Mouse (Mus musculus) stomach, embryonic 14.5 days (tissue): ENCODE data around the gene Casp7. TPM values are rescaled to one million over a fixed set of nuclear protein-coding genes. Genes with fewer than 3 reads are reported as not detected.
A peak's percentile ranks its signal among the peaks of the same experiment; 100 is the strongest.
"Not testable (repeated sequence)": the region's sequence is repeated elsewhere in the genome, so short reads cannot be mapped to it uniquely, and the experiment has no call there.

Experiments used
- ATAC-seq: fragments of 200-750 bp; cut with Nextera tagmentation; 2 replicates; pipeline ENCODE4 v1.8.0; 2017; ENCODE audit warnings: low read depth, moderate TSS enrichment; ENCODE audit not compliant: insufficient number of reproducible peaks, insufficient read depth, low FRiP score
- H3K27ac ChIP-seq: fragments of 300-500 bp; sonication (generic); 2 replicates; pipeline ENCODE4 v1.5.1; 2014; ENCODE audit warnings: mild to moderate bottlenecking, low read length, moderate library complexity, mixed read lengths
- H3K27me3 ChIP-seq: fragments of 300-500 bp; sonication (generic); 2 replicates; pipeline ENCODE4 v1.6.1; 2014; ENCODE audit warnings: low read length, control low read depth, mixed read lengths; ENCODE audit not compliant: control insufficient read depth, insufficient read depth
- H3K36me3 ChIP-seq: fragments of 300-500 bp; sonication (generic); 2 replicates; pipeline ENCODE4 v1.6.1; 2014; ENCODE audit warnings: mild to moderate bottlenecking, control low read depth, low read length, moderate library complexity, mixed read lengths; ENCODE audit not compliant: control insufficient read depth, insufficient read depth
- H3K4me1 ChIP-seq: fragments of 300-500 bp; sonication (generic); 2 replicates; pipeline ENCODE4 v1.6.1; 2014; ENCODE audit warnings: low read length, control low read depth, mixed read lengths; ENCODE audit not compliant: control insufficient read depth, insufficient read depth
- H3K4me2 ChIP-seq: fragments of 300-500 bp; sonication (generic); replicated peaks from 2 replicates; pipeline ENCODE4 v1.6.1; 2014; ENCODE audit warnings: low read depth, low read length, control low read depth
- H3K4me3 ChIP-seq: fragments of 300-500 bp; sonication (generic); 2 replicates; pipeline ENCODE4 v1.5.1; 2014; ENCODE audit warnings: low read depth, low read length, control low read depth
- H3K9ac ChIP-seq: fragments of 300-500 bp; sonication (generic); replicated peaks from 2 replicates; pipeline ENCODE4 v1.6.1; 2014; ENCODE audit warnings: low read depth, mild to moderate bottlenecking, control low read depth, low read length, moderate library complexity, mixed read lengths
- H3K9me3 ChIP-seq: fragments of 300-500 bp; sonication (generic); 2 replicates; pipeline ENCODE4 v1.6.1; 2016; ENCODE audit warnings: low read depth, low read length, control low read depth; ENCODE audit not compliant: control insufficient read depth
- WGBS: fragments of 180-500 bp; shearing (Covaris S2); extraction: QIAGEN DNeasy Blood & Tissue Kit; methylation state at CpG from one replicate; pipeline ENCODE4 v1.1.7; 2014; 5-methylcytosine and 5-hydroxymethylcytosine counted together
- polyA plus RNA-seq: library from polyadenylated mRNA; unstranded; fragments of >200 nt; fragmentation: Nextera tagmentation; extraction: Ambion mirVana; gene quantifications from 2 replicates; pipeline ENCODE4 v1.2.1, GENCODE M21; 2014

The Casp7 gene
- 29.1 and 31.3 TPM in 2 replicates for polyA plus RNA-seq

GRCm38 (mm10) chr19:56396669-56397621, at the start of gene Casp7:
TSS of gene Casp7 (plus strand) at chr19:56397129.
- H3K27ac ChIP-seq = peak within 1 kb of the TSS; percentile 84; the same call in 1 of the 2 replicates
- H3K36me3 ChIP-seq = no peaks in the 10 kb centered on the region
- ATAC-seq = peak; percentile 67
- H3K4me1 ChIP-seq = peaks cover 7% of the 10 kb centered on the region
- WGBS = under 1% methylated on average over 77 of the region's 78 CpGs
- H3K4me3 ChIP-seq = peak within 1 kb of the TSS; percentile 50
- H3K9ac ChIP-seq = peak within 1 kb of the TSS; percentile 69
- H3K4me2 ChIP-seq = peak within 1 kb of the TSS; percentile 93
- H3K9me3 ChIP-seq = no peaks in the 10 kb centered on the region
- H3K27me3 ChIP-seq = no peaks in the 10 kb centered on the region

DNA sequence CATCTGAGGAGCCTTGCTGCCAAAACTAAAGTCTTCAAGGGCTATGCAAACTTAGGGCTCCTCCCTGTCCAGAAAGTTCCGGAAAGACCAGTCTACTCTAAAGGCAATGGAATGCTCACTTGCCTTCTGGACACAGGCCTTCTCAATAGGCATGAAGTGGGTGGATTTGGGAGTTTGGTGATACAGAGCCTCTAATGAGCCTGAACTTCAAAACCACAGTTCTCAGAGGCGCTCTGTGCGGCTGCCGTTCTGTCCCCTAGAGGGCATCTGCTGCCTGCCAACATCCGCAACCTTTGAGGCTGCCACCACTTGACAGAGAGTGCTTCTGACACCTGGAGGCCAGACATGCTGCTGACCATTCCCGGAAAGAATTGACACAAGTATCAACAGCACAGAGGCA, 47.6 kb upstream of the Casp7 start:
- Histone ChIP-seq H3K9ac (no peak overlapping the region), H3K4me3 (no peak overlapping the region), H3K4me1 (no peaks in the 10 kb centered on the region), H3K27me3 (no peaks in the 10 kb centered on the region), H3K27ac (no peak overlapping the region), H3K9me3 (no peaks in the 10 kb centered on the region), H3K4me2 (no peak overlapping the region), H3K36me3 (no peaks in the 10 kb centered on the region)
- WGBS = 31% methylated on average over 6 of the region's 6 CpGs
- ATAC-seq = no peak

DNA sequence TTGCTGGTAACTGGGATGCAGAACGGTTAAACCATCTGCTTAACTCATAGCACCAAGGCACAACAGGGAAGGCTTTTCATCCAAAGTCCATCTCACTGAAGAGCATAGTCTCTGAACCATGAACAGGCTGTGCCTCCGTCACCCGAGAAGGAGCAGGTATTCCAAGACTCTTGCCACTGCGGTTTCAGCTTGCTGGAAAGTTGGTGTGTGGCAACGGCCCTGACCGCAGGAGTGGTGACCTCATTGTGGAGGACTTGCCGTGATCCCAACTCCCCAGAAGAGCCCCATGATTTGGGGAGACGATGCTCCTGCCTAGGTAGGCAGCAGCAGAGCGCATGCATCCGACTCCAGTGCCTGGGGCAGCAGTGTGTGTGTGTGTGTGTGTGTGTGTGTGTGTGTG, 43.2 kb upstream of the Casp7 start:
- H3K4me1 ChIP-seq = no peaks in the 10 kb centered on the region
- no peak overlapping the region for H3K4me2 ChIP-seq
- H3K36me3 ChIP-seq = no peaks in the 10 kb centered on the region
- no peak overlapping the region for H3K4me3 ChIP-seq
- no peaks in the 10 kb centered on the region for H3K27me3 ChIP-seq
- no peak overlapping the region for H3K27ac ChIP-seq
- no peaks in the 10 kb centered on the region for H3K9me3 ChIP-seq
- no peak for ATAC-seq
- 83% methylated on average over 10 of the region's 10 CpGs for WGBS
- no peak overlapping the region for H3K9ac ChIP-seq

- Histone ChIP-seq H3K9ac (no peak overlapping the region), H3K4me3 (no peak overlapping the region), H3K9me3 (no peaks in the 10 kb centered on the region), H3K36me3 (no peaks in the 10 kb centered on the region), H3K27me3 (no peaks in the 10 kb centered on the region), H3K4me2 (no peak overlapping the region), H3K27ac (no peak overlapping the region), H3K4me1 (no peaks in the 10 kb centered on the region)
- WGBS = 86% methylated on average over 12 of the region's 12 CpGs
- no peak for ATAC-seq
Measured at GRCm38 (mm10) chr19:56355201-56355600, 41.7 kb upstream of the Casp7 start.

GRCm38 (mm10) chr19:56356480-56357373, 40.2 kb upstream of the Casp7 start:
- Histone ChIP-seq H3K9ac (no peak overlapping the region), H3K27me3 (no peaks in the 10 kb centered on the region), H3K4me2 (no peak overlapping the region), H3K9me3 (no peaks in the 10 kb centered on the region), H3K36me3 (no peaks in the 10 kb centered on the region), H3K4me1 (no peaks in the 10 kb centered on the region), H3K4me3 (no peak overlapping the region), H3K27ac (no peak overlapping the region)
- ATAC-seq = no peak
- WGBS = 35% methylated on average over 17 of the region's 17 CpGs

GRCm38 (mm10) chr19:56357374-56357708, 39.6 kb upstream of the Casp7 start:
- not testable (repeated sequence) for H3K4me1 ChIP-seq, H3K4me3 ChIP-seq, H3K36me3 ChIP-seq, H3K27me3 ChIP-seq, H3K9me3 ChIP-seq, H3K4me2 ChIP-seq, H3K27ac ChIP-seq, ATAC-seq, H3K9ac ChIP-seq
- 53% methylated on average over 2 of the region's 2 CpGs for WGBS

GRCm38 (mm10) chr19:56358890-56359289, 38.0 kb upstream of the Casp7 start:
- no peaks in the 10 kb centered on the region for H3K9me3 ChIP-seq
- no peak for ATAC-seq
- no peak overlapping the region for H3K4me2 ChIP-seq
- no peaks in the 10 kb centered on the region for H3K27me3 ChIP-seq
- no peak overlapping the region for H3K27ac ChIP-seq
- H3K4me1 ChIP-seq = no peaks in the 10 kb centered on the region
- H3K36me3 ChIP-seq = no peaks in the 10 kb centered on the region
- no peak overlapping the region for H3K9ac ChIP-seq
- WGBS = 81% methylated on average over 2 of the region's 2 CpGs
- H3K4me3 ChIP-seq = no peak overlapping the region

DNA sequence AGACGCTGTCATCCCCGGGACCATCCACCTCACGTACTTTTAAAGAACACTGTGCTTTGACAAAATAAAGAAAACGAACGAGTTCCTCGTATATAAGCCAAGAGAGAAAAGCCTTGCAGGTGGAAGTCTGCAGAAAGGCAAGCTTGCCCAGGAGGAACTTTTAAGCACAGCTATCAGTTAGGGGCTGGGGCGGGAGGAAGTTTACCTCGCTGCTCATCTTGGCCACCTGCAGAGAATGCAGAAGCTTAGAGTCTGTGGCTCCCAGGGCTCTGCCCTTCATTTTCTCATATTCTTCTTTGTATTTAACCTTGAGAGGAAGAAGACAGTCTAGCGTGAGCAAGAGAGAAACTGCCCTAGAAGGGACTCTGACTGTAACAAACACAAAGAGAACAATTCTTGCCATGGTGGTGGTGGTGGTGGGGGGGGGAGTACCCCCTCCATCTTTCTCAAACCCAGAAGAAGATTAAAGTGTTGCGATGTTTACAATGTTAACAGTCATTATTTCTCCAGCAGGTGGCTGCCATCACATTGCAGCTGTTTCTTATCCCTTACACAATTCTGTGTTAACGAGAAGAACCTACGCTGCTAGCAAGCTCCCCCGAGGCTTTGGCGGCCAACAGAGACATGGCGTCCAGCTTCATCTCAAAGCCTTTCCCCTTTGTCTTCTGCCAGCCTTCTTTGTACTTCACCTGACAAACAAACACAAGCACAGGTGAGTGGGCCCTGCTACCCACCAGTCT, 33.0 kb upstream of the Casp7 start:
- Histone ChIP-seq H3K4me3 (no peak overlapping the region), H3K27me3 (no peaks in the 10 kb centered on the region), H3K27ac (peak overlapping the region; percentile 48; the same call in 1 of the 2 replicates), H3K9me3 (no peaks in the 10 kb centered on the region), H3K9ac (no peak overlapping the region), H3K36me3 (no peaks in the 10 kb centered on the region), H3K4me2 (peak overlapping the region; percentile 10; the same call in 1 of the 2 replicates), H3K4me1 (peaks cover 13% of the 10 kb centered on the region; the same call in 1 of the 2 replicates)
- WGBS = 32% methylated on average over 15 of the region's 15 CpGs
- ATAC-seq = no peak
